Mouse (Mus musculus): Measurements from ENCODE around the gene Capza1. TPM values are rescaled to one million over a fixed set of nuclear protein-coding genes. Genes with fewer than 3 reads are reported as not detected.

Capza1 gene
- total RNA-seq, 1 experiment from 2014 or later = 317 TPM

Other genes starting within 250 kb of the Capza1 start
- gene Slc16a1, start 225.8 kb downstream of the Capza1 start, total RNA-seq (2017) = 6.5 and 7.6 TPM in 2 replicates
- gene Ppm1j, start 83.4 kb downstream of the Capza1 start, total RNA-seq (2017) = 0.25 TPM in 1 of 2 replicates, not detected in the other
- gene Fam19a3, start 82.7 kb downstream of the Capza1 start, total RNA-seq (2017) = not detected in 2 replicates
- 10.8 and 21.5 TPM in 2 replicates for gene Rhoc, start 76.1 kb downstream of the Capza1 start, total RNA-seq (2017)
- 19.9 and 24.1 TPM in 2 replicates for gene Mov10, start 45.9 kb downstream of the Capza1 start, total RNA-seq (2017)
- gene St7l, start 500 bp downstream of the Capza1 start, total RNA-seq (2017) = 52.8 and 61.5 TPM in 2 replicates
- gene Wnt2b, start 97.4 kb upstream of the Capza1 start, total RNA-seq (2017) = not detected in 2 replicates
- gene Cttnbp2nl, start 188.6 kb upstream of the Capza1 start, total RNA-seq (2017) = 0.25 and 1.9 TPM in 2 replicates
- gene 4930564D02Rik, start 202.3 kb upstream of the Capza1 start, total RNA-seq (2017) = not detected in 2 replicates